Comparison of ENCODE assay signal across 25 mouse cellular contexts in the genomic region with DNA sequence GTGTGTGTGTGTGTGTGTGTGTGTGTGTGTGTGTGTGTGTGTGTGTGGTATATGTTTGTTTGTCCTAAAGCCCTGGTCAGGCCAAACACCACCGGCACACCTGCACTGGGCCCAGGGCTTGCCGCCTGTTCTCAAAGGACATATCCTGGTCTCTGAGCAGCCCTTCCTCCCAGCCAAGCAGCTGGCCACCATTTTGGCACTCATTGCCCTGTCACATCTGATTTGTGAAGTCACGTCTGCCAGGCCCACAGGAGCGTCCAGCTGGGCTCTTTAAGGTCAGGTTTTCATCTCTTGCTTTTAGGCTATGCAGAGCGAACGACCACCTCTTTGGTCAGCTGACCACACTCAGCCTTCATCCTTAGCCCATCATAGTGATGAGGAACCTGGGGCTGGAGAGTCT.
DNase-seq lines count a peak whose midpoint lies in the region; ATAC-seq and TF ChIP-seq lines count a peak whose summit lies in the region.
"Had no signal": no experiment of that assay in that cellular context is flagged by ENCODE, and none has a peak within 500 bp of the region (broad histone marks: within the 10 kb centered on the region; RNA-seq: fewer than 3 reads in every experiment).

No protein-coding gene starts in this region.

- no peak overlapping the region for H3K4me3 ChIP-seq in gastrocnemius, adult 2 months
- no peak overlapping the region for H3K4me3 ChIP-seq in intestine, embryonic 15.5 days (replicated peaks)
- H3K4me3 ChIP-seq: embryonic facial prominence, embryonic 12.5 days; embryonic facial prominence, embryonic 15.5 days; forebrain, embryonic 12.5 days; forebrain, embryonic 15.5 days; hindbrain, embryonic 13.5 days had no signal

- 84% methylated on average over 6 of the region's 6 CpGs for WGBS in intestine, embryonic 15.5 days

- no peak overlapping the region for H3K4me2 ChIP-seq in intestine, embryonic 15.5 days (replicated peaks)
- H3K4me2 ChIP-seq: embryonic facial prominence, embryonic 12.5 days; embryonic facial prominence, embryonic 15.5 days; forebrain, embryonic 12.5 days; forebrain, embryonic 15.5 days; heart, embryonic 11.5 days; hindbrain, embryonic 13.5 days had no signal

- no peaks in the 10 kb centered on the region for H3K9me3 ChIP-seq in intestine, embryonic 15.5 days
- H3K9me3 ChIP-seq: embryonic facial prominence, embryonic 12.5 days; embryonic facial prominence, embryonic 15.5 days; forebrain, embryonic 12.5 days; forebrain, embryonic 15.5 days; G1E; hindbrain, embryonic 13.5 days had no signal

- H3K27ac ChIP-seq in gastrocnemius, adult 2 months = no peak overlapping the region
- no peak overlapping the region for H3K27ac ChIP-seq in intestine, embryonic 15.5 days
- H3K27ac ChIP-seq: embryonic facial prominence, embryonic 12.5 days; embryonic facial prominence, embryonic 15.5 days; forebrain, embryonic 12.5 days; forebrain, embryonic 15.5 days; hindbrain, embryonic 13.5 days had no signal

- ATAC-seq in intestine, embryonic 15.5 days = no peak
- ATAC-seq: forebrain, embryonic 15.5 days; hindbrain, embryonic 16.5 days; inflammation-experienced regulatory T-cells, adult 6 months; intestine, postnatal 0 days; Patski had no signal

- peak; percentile 40 for DNase-seq in adrenal gland, postnatal 14 days
- no peak for DNase-seq in adrenal gland, postnatal 10 days
- DNase-seq in gastrocnemius, adult 2 months = peak; percentile 46
- DNase-seq in gastrocnemius, postnatal 25 days = no peak
- peak; percentile 62 for DNase-seq in left cerebral cortex, postnatal 4 days
- DNase-seq in left cerebral cortex, adult 18-20 months (ENCODE audit: low spot score in 2 of 2) = no peak
- DNase-seq: adrenal gland, postnatal 25 days; cerebellum, adult 11-12 months; cerebellum, adult 9-10 months; cerebellum, postnatal 25 days; gastrocnemius, postnatal 36 days; heart, adult 11 months had no signal

- H3K9ac ChIP-seq in intestine, embryonic 15.5 days = no peak overlapping the region
- H3K9ac ChIP-seq: embryonic facial prominence, embryonic 12.5 days; embryonic facial prominence, embryonic 15.5 days; forebrain, embryonic 12.5 days; forebrain, embryonic 15.5 days; hindbrain, embryonic 13.5 days had no signal

- H3K27me3 ChIP-seq in intestine, embryonic 15.5 days (replicated peaks) = no peaks in the 10 kb centered on the region
- H3K27me3 ChIP-seq: CH12.LX; embryonic facial prominence, embryonic 12.5 days; embryonic facial prominence, embryonic 15.5 days; forebrain, embryonic 12.5 days; forebrain, embryonic 15.5 days; hindbrain, embryonic 13.5 days; Patski had no signal

- TF ChIP-seq CTCF in gastrocnemius, adult 2 months (IDR thresholded peaks at IDR 0.05) = no peak

- H3K36me3 ChIP-seq in intestine, embryonic 15.5 days = no peaks in the 10 kb centered on the region
- H3K36me3 ChIP-seq: embryonic facial prominence, embryonic 12.5 days; forebrain, embryonic 12.5 days; forebrain, embryonic 15.5 days had no signal

- H3K4me1 ChIP-seq in intestine, embryonic 15.5 days (replicated peaks) = peaks cover 25% of the 10 kb centered on the region
- H3K4me1 ChIP-seq: forebrain, embryonic 15.5 days had no signal

- intact Hi-C loops in gastrocnemius, adult 2 months (cut with DNase I) = loop anchor here (10.0 kb wide), 2 partner anchors 226 to 256 kb away; a partner anchor contains a TSS
- intact Hi-C loops in left cerebral cortex, postnatal 4 days (cut with DNase I) = no loop called here

Comparison
In these comparisons a context has a peak if more than half of its experiments do, and no peak if none do; other contexts are left out.
1. DNase-seq: peak in adrenal gland, postnatal 14 days (single experiment), gastrocnemius, adult 2 months (single experiment) and left cerebral cortex, postnatal 4 days (single experiment); none in adrenal gland, postnatal 10 days (single experiment), gastrocnemius, postnatal 25 days (single experiment) and left cerebral cortex, adult 18-20 months (0 of 2).